Mouse (Mus musculus) midbrain, embryonic 15.5 days (tissue): Measurements from ENCODE around the gene Kif2a. TPM values are rescaled to one million over a fixed set of nuclear protein-coding genes. Genes with fewer than 3 reads are reported as not detected.

ENCODE experiments used
- ATAC-seq: fragments of 200-750 bp; cut with Nextera tagmentation; replicated peaks from 2 replicates; pipeline ENCODE4 v1.8.0; 2017; ENCODE audit warnings: moderate TSS enrichment
- H3K27ac ChIP-seq: fragments of 300-500 bp; sonication (generic); 2 replicates; pipeline ENCODE4 v1.5.1; 2015; ENCODE audit warnings: mild to moderate bottlenecking, inconsistent platforms
- H3K27me3 ChIP-seq: fragments of 300-500 bp; sonication (generic); replicated peaks from 2 replicates; pipeline ENCODE4 v1.6.1; 2015; ENCODE audit warnings: inconsistent platforms
- H3K36me3 ChIP-seq: fragments of 300-500 bp; sonication (generic); replicated peaks from 2 replicates; pipeline ENCODE4 v1.6.1; 2015; ENCODE audit warnings: inconsistent platforms
- H3K4me1 ChIP-seq: fragments of 300-500 bp; sonication (generic); 2 replicates; pipeline ENCODE4 v1.6.1; 2015; ENCODE audit warnings: inconsistent platforms
- H3K4me2 ChIP-seq: fragments of 300-500 bp; sonication (generic); 2 replicates; pipeline ENCODE4 v1.6.1; 2015; ENCODE audit warnings: inconsistent platforms, mild to moderate bottlenecking, moderate library complexity
- H3K4me3 ChIP-seq: fragments of 300-500 bp; sonication (generic); 2 replicates; pipeline ENCODE4 v1.5.1; 2015; ENCODE audit warnings: mild to moderate bottlenecking, inconsistent platforms
- H3K9ac ChIP-seq: fragments of 300-500 bp; sonication (generic); 2 replicates; pipeline ENCODE4 v1.6.1; 2015; ENCODE audit warnings: mild to moderate bottlenecking, inconsistent platforms
- H3K9me3 ChIP-seq: fragments of 300-500 bp; sonication (generic); 2 replicates; pipeline ENCODE4 v1.6.1; 2016; ENCODE audit warnings: inconsistent platforms
- WGBS: fragments of 180-500 bp; shearing (Covaris S2); methylation state at CpG from one replicate; pipeline ENCODE4 v1.1.7; 2015; ENCODE audit warnings: mixed read lengths; 5-methylcytosine and 5-hydroxymethylcytosine counted together
- polyA plus RNA-seq: library from polyadenylated mRNA; unstranded; fragments of >200 nt; fragmentation: Nextera tagmentation; extraction: Ambion mirVana; gene quantifications from 2 replicates; pipeline ENCODE4 v1.2.1, GENCODE M21; 2015

Gene Kif2a
- 67.5 and 68.4 TPM in 2 replicates for polyA plus RNA-seq

- Histone ChIP-seq H3K9ac (peak within 1 kb of the TSS; percentile 87), H3K27me3 (no peaks in the 10 kb centered on the region), H3K4me2 (peak within 1 kb of the TSS; percentile 88), H3K27ac (peak within 1 kb of the TSS; percentile 94), H3K4me1 (peaks cover 33% of the 10 kb centered on the region), H3K36me3 (no peaks in the 10 kb centered on the region), H3K4me3 (peak within 1 kb of the TSS; percentile 64), H3K9me3 (no peaks in the 10 kb centered on the region)
- WGBS: under 1% methylated on average over 56 of the region's 87 CpGs
- ATAC-seq: peak; percentile 75
Observed at GRCm38 (mm10) chr13:107021461-107022265, at the start of gene Kif2a. Gene Kif2a, minus strand, starts transcription at chr13:107022126.

- no peak overlapping the region for H3K27ac ChIP-seq
- ATAC-seq: no peak
- no peak overlapping the region for H3K4me3 ChIP-seq
- no peaks in the 10 kb centered on the region for H3K36me3 ChIP-seq
- no peak overlapping the region for H3K4me2 ChIP-seq
- H3K9me3 ChIP-seq: no peaks in the 10 kb centered on the region
- 92% methylated on average over 1 of the region's 1 CpGs for WGBS
- H3K4me1 ChIP-seq: peaks cover 20% of the 10 kb centered on the region
- no peak overlapping the region for H3K9ac ChIP-seq
- H3K27me3 ChIP-seq: no peaks in the 10 kb centered on the region
Observed at GRCm38 (mm10) chr13:107069061-107069460, 47.1 kb upstream of the Kif2a start.

GRCm38 (mm10) chr13:107065098-107065855 lies 43.4 kb upstream of the Kif2a start:
- WGBS: 48% methylated on average over 10 of the region's 10 CpGs
- H3K27ac ChIP-seq: no peak overlapping the region

GRCm38 (mm10) chr13:107064263-107064662 lies 42.3 kb upstream of the Kif2a start:
- ATAC-seq: no peak
- Histone ChIP-seq H3K36me3 (no peaks in the 10 kb centered on the region), H3K4me2 (no peak overlapping the region), H3K27ac (no peak overlapping the region), H3K9me3 (no peaks in the 10 kb centered on the region), H3K9ac (no peak overlapping the region), H3K27me3 (no peaks in the 10 kb centered on the region), H3K4me3 (no peak overlapping the region), H3K4me1 (0 out of 2 replicates have a peak, but pooled peaks cover 3% of the 10 kb centered on the region)
- 89% methylated on average over 2 of the region's 2 CpGs for WGBS

More at GRCm38 (mm10) chr13:107065098-107065855, 43.4 kb upstream of the Kif2a start:
- Histone ChIP-seq H3K9me3 (no peaks in the 10 kb centered on the region), H3K27me3 (no peaks in the 10 kb centered on the region), H3K9ac (no peak overlapping the region), H3K4me1 (0 out of 2 replicates have a peak, but pooled peaks cover 3% of the 10 kb centered on the region), H3K4me2 (no peak overlapping the region), H3K36me3 (no peaks in the 10 kb centered on the region), H3K4me3 (no peak overlapping the region)
- ATAC-seq: peak; percentile 83

GRCm38 (mm10) chr13:107063115-107063807 lies 41.3 kb upstream of the Kif2a start:
- 72% methylated on average over 7 of the region's 7 CpGs for WGBS
- Histone ChIP-seq H3K4me3 (no peak overlapping the region), H3K9ac (no peak overlapping the region), H3K27me3 (no peaks in the 10 kb centered on the region), H3K4me2 (no peak overlapping the region), H3K9me3 (no peaks in the 10 kb centered on the region), H3K27ac (no peak overlapping the region), H3K4me1 (0 out of 2 replicates have a peak, but pooled peaks cover 3% of the 10 kb centered on the region), H3K36me3 (no peaks in the 10 kb centered on the region)
- ATAC-seq: no peak

GRCm38 (mm10) chr13:107060098-107060497 lies 38.2 kb upstream of the Kif2a start:
- Histone ChIP-seq H3K4me2 (no peak overlapping the region), H3K4me3 (no peak overlapping the region), H3K36me3 (no peaks in the 10 kb centered on the region), H3K4me1 (0 out of 2 replicates have a peak, but pooled peaks cover 2% of the 10 kb centered on the region), H3K27ac (no peak overlapping the region), H3K9me3 (no peaks in the 10 kb centered on the region), H3K27me3 (no peaks in the 10 kb centered on the region), H3K9ac (no peak overlapping the region)
- 84% methylated on average over 7 of the region's 7 CpGs for WGBS
- no peak for ATAC-seq

- H3K4me2 ChIP-seq: no peak overlapping the region
- H3K27me3 ChIP-seq: no peaks in the 10 kb centered on the region
- no peaks in the 10 kb centered on the region for H3K9me3 ChIP-seq
- no peak overlapping the region for H3K9ac ChIP-seq
- no peak overlapping the region for H3K27ac ChIP-seq
- 84% methylated on average over 3 of the region's 3 CpGs for WGBS
- ATAC-seq: no peak
- H3K4me1 ChIP-seq: no peaks in the 10 kb centered on the region
- no peaks in the 10 kb centered on the region for H3K36me3 ChIP-seq
- no peak overlapping the region for H3K4me3 ChIP-seq
Observed at GRCm38 (mm10) chr13:107059460-107059859, 37.5 kb upstream of the Kif2a start.

GRCm38 (mm10) chr13:107056318-107056717 lies 34.4 kb upstream of the Kif2a start:
- Histone ChIP-seq H3K27me3 (no peaks in the 10 kb centered on the region), H3K4me2 (no peak overlapping the region), H3K27ac (no peak overlapping the region), H3K9ac (no peak overlapping the region), H3K4me3 (no peak overlapping the region), H3K4me1 (no peaks in the 10 kb centered on the region), H3K36me3 (no peaks in the 10 kb centered on the region), H3K9me3 (no peaks in the 10 kb centered on the region)
- WGBS: 50% methylated on average over 4 of the region's 4 CpGs
- no peak for ATAC-seq

- no peak overlapping the region for H3K9ac ChIP-seq
- ATAC-seq: no peak
- H3K36me3 ChIP-seq: no peaks in the 10 kb centered on the region
- WGBS: 86% methylated on average over 4 of the region's 4 CpGs
- H3K9me3 ChIP-seq: no peaks in the 10 kb centered on the region
- no peak overlapping the region for H3K4me2 ChIP-seq
- no peak overlapping the region for H3K4me3 ChIP-seq
- no peaks in the 10 kb centered on the region for H3K4me1 ChIP-seq
- no peaks in the 10 kb centered on the region for H3K27me3 ChIP-seq
- no peak overlapping the region for H3K27ac ChIP-seq
Observed at GRCm38 (mm10) chr13:107054496-107054895, 32.6 kb upstream of the Kif2a start.

GRCm38 (mm10) chr13:107051342-107051741 lies 29.4 kb upstream of the Kif2a start:
- no peak overlapping the region for H3K4me3 ChIP-seq
- H3K27ac ChIP-seq: no peak overlapping the region
- WGBS: 88% methylated on average over 3 of the region's 3 CpGs
- no peaks in the 10 kb centered on the region for H3K4me1 ChIP-seq
- no peak for ATAC-seq
- H3K9ac ChIP-seq: no peak overlapping the region
- H3K27me3 ChIP-seq: no peaks in the 10 kb centered on the region
- H3K9me3 ChIP-seq: peaks cover 5% of the 10 kb centered on the region; the same call in 1 of the 2 replicates
- no peak overlapping the region for H3K4me2 ChIP-seq
- H3K36me3 ChIP-seq: no peaks in the 10 kb centered on the region

- H3K4me1 ChIP-seq: no peaks in the 10 kb centered on the region
- H3K4me2 ChIP-seq: no peak overlapping the region
- no peak overlapping the region for H3K27ac ChIP-seq
- no peak overlapping the region for H3K9ac ChIP-seq
- ATAC-seq: no peak
- WGBS: 48% methylated on average over 5 of the region's 5 CpGs
- no peak overlapping the region for H3K4me3 ChIP-seq
- H3K9me3 ChIP-seq: peaks cover 5% of the 10 kb centered on the region; the same call in 1 of the 2 replicates
- no peaks in the 10 kb centered on the region for H3K36me3 ChIP-seq
- H3K27me3 ChIP-seq: no peaks in the 10 kb centered on the region
Observed at GRCm38 (mm10) chr13:107044229-107044628, 22.3 kb upstream of the Kif2a start.

- H3K4me2 ChIP-seq: no peak overlapping the region
- H3K27ac ChIP-seq: no peak overlapping the region
- H3K36me3 ChIP-seq: no peaks in the 10 kb centered on the region
- no peak overlapping the region for H3K9ac ChIP-seq
- peaks cover 5% of the 10 kb centered on the region; the same call in 1 of the 2 replicates for H3K9me3 ChIP-seq
- H3K4me3 ChIP-seq: no peak overlapping the region
- no peaks in the 10 kb centered on the region for H3K27me3 ChIP-seq
- WGBS: 79% methylated on average over 6 of the region's 6 CpGs
- H3K4me1 ChIP-seq: no peaks in the 10 kb centered on the region
- ATAC-seq: no peak
Observed at GRCm38 (mm10) chr13:107042551-107042950, 20.6 kb upstream of the Kif2a start.
